Mouse (Mus musculus) C2C12 (cell line): ENCODE measurements at regions not wholly inside any gene's neighbourhood (a gene's known extent, or its start where the extent isn't known, plus 50 kb on each side); places are given as distances from the start of the nearest gene placed in this dataset.

Experiments
- H3K27me3 ChIP-seq: one replicate; pipeline ENCODE4 v1.6.1; 2011; ENCODE audit not compliant: control insufficient read depth, insufficient read depth, insufficient read length
- H3K36me3 ChIP-seq: one replicate; pipeline ENCODE4 v1.6.1; 2011; ENCODE audit not compliant: control insufficient read depth, insufficient read depth
- H3K4me3 ChIP-seq: one replicate; pipeline ENCODE4 v1.5.1; 2011; ENCODE audit warnings: mild to moderate bottlenecking, control low read depth; ENCODE audit not compliant: poor library complexity, insufficient read depth, severe bottlenecking
- H3K79me2 ChIP-seq: one replicate; pipeline ENCODE4 v1.6.1; 2011; ENCODE audit not compliant: control insufficient read depth, insufficient read depth
- H3K79me3 ChIP-seq: one replicate; pipeline ENCODE4 v1.6.1; 2011; ENCODE audit warnings: low read depth, control low read depth
- H3ac ChIP-seq: one replicate; pipeline ENCODE3; 2011; ENCODE audit warnings: low read depth; ENCODE audit not compliant: control insufficient read depth, insufficient read length
- CEBPB ChIP-seq: IDR thresholded peaks from one replicate; pipeline ENCODE4 v1.6.1; 2011; ENCODE audit warnings: low read depth, mild to moderate bottlenecking, control low read depth, moderate library complexity
- CTCF ChIP-seq: IDR thresholded peaks from one replicate; pipeline ENCODE4 v1.5.1; 2011; ENCODE audit not compliant: control insufficient read depth, insufficient read depth, insufficient read length
- FOSL1 ChIP-seq: IDR thresholded peaks from one replicate; pipeline ENCODE4 v1.8.0; 2011; ENCODE audit warnings: mild to moderate bottlenecking, low read length; ENCODE audit not compliant: poor library complexity, insufficient read depth, severe bottlenecking
- MAX ChIP-seq: IDR thresholded peaks from one replicate; pipeline ENCODE4 v1.6.1; 2011; ENCODE audit warnings: mild to moderate bottlenecking, control low read depth
- MYOD1 ChIP-seq: IDR thresholded peaks from one replicate; pipeline ENCODE4 v1.6.1; 2011; ENCODE audit warnings: low read depth; ENCODE audit not compliant: control insufficient read depth, insufficient read length
- MYOG ChIP-seq: IDR thresholded peaks from one replicate; pipeline ENCODE4 v1.6.1; 2011; ENCODE audit not compliant: control insufficient read depth, insufficient read length; ENCODE audit errors: extremely low read depth
- USF1 ChIP-seq: IDR thresholded peaks from one replicate; pipeline ENCODE4 v1.6.1; 2011; ENCODE audit warnings: low read depth, mild to moderate bottlenecking, control low read depth, moderate library complexity

DNA sequence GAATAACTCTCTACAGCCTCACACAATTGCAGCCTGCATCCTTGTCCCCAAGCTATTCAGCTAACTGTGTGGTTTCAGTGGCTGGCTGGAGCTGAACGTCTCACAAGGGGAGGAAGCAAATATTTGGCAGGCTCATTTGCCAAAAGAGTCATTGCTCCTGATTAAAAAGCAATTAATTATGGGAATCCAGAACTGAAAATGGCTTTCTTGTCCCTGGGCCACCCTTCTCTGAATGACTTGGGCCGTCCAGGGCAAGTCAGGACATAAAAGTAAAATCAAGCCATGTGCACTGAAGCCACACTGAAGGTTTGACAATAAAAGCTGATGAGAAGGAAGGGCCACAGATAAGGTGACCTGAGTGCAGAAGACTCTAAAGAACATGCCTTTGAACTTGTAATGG, 639.4 kb upstream of the A1bg start:
- no peaks in the 10 kb centered on the region for H3K79me3 ChIP-seq
- no peak overlapping the region for H3K4me3 ChIP-seq
- H3K79me2 ChIP-seq = no peaks in the 10 kb centered on the region
- no peaks in the 10 kb centered on the region for H3K27me3 ChIP-seq
- no peak overlapping the region for H3ac ChIP-seq
- no peak for TF ChIP-seq MYOD1
- TF ChIP-seq FOSL1 = no peak
- TF ChIP-seq CEBPB = no peak
- TF ChIP-seq MAX = no peak
- no peak for TF ChIP-seq CTCF
- TF ChIP-seq MYOG = no peak
- TF ChIP-seq USF1 = no peak
- no peaks in the 10 kb centered on the region for H3K36me3 ChIP-seq

DNA sequence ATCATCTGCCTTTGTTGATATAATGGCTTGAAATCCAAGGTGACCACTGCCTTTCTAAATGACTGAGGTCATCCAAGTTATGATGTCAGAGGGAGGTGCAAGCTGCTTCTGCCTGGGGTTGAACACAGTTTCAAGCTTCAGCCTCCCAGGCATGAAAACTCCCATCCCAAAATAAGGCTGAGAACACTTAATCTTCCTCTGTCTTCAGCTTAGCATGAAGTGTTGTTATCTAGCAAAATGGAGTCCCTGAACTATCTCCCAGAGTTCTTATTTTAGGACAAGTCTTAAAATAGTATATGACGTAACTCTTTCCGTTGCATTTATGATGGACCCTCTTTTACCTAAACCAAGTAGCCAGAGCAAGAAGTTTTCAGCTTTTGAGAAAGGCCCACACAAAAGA, 631.1 kb upstream of the A1bg start:
- Histone ChIP-seq H3K79me3 (no peaks in the 10 kb centered on the region), H3K36me3 (no peaks in the 10 kb centered on the region), H3K79me2 (no peaks in the 10 kb centered on the region), H3ac (no peak overlapping the region), H3K4me3 (no peak overlapping the region), H3K27me3 (no peaks in the 10 kb centered on the region)
- TF ChIP-seq FOSL1 = no peak
- no peak for TF ChIP-seq MAX
- no peak for TF ChIP-seq MYOD1
- no peak for TF ChIP-seq CEBPB

GRCm38 (mm10) chr15:61553081-61553680, 630.4 kb upstream of the A1bg start:
- Histone ChIP-seq H3K4me3 (no peak overlapping the region), H3K36me3 (no peaks in the 10 kb centered on the region), H3ac (no peak overlapping the region), H3K79me2 (no peaks in the 10 kb centered on the region), H3K79me3 (no peaks in the 10 kb centered on the region), H3K27me3 (no peaks in the 10 kb centered on the region)
- TF ChIP-seq USF1 = no peak
- no peak for TF ChIP-seq CEBPB

- Histone ChIP-seq H3ac (no peak overlapping the region), H3K79me3 (no peaks in the 10 kb centered on the region), H3K36me3 (no peaks in the 10 kb centered on the region), H3K4me3 (no peak overlapping the region), H3K27me3 (no peaks in the 10 kb centered on the region), H3K79me2 (no peaks in the 10 kb centered on the region)
- TF ChIP-seq FOSL1 (no peak), USF1 (no peak), CEBPB (no peak), MYOG (no peak), CTCF (no peak), MAX (no peak), MYOD1 (no peak)
These were observed 628.4 kb upstream of the A1bg start for GRCm38 (mm10) chr15:61551206-61551605.

GRCm38 (mm10) chr15:61548400-61548799, 625.6 kb upstream of the A1bg start:
- Histone ChIP-seq H3K79me2 (no peaks in the 10 kb centered on the region), H3K79me3 (no peaks in the 10 kb centered on the region), H3K27me3 (no peaks in the 10 kb centered on the region), H3K36me3 (no peaks in the 10 kb centered on the region), H3ac (no peak overlapping the region), H3K4me3 (no peak overlapping the region)
- TF ChIP-seq FOSL1 = no peak
- no peak for TF ChIP-seq MYOG
- TF ChIP-seq CEBPB = no peak
- TF ChIP-seq MYOD1 = no peak
- no peak for TF ChIP-seq USF1
- no peak for TF ChIP-seq MAX
- TF ChIP-seq CTCF = no peak

DNA sequence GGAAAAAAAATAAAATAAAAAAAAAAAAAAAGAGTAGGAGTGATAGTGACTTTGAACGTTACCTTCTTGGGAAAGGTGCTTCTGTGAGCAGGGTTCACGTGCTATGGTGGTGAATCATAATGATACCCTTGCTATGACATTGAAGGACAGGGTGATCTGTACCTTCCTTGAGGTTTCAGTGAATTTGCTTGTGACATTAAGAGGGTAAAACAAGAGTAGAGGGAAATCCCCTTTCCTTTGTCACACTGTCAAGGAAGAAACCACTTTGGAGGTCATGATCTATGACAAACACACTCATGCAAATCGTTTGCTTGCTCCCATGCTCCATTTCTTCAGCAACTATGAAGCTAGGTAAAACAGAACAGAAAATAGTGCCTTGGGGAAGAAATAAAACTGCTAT, 623.8 kb upstream of the A1bg start:
- Histone ChIP-seq H3K79me3 (no peaks in the 10 kb centered on the region), H3K4me3 (no peak overlapping the region), H3ac (no peak overlapping the region), H3K79me2 (no peaks in the 10 kb centered on the region), H3K36me3 (no peaks in the 10 kb centered on the region), H3K27me3 (no peaks in the 10 kb centered on the region)
- TF ChIP-seq CTCF = no peak
- no peak for TF ChIP-seq FOSL1
- no peak for TF ChIP-seq CEBPB
